In the genomic region with DNA sequence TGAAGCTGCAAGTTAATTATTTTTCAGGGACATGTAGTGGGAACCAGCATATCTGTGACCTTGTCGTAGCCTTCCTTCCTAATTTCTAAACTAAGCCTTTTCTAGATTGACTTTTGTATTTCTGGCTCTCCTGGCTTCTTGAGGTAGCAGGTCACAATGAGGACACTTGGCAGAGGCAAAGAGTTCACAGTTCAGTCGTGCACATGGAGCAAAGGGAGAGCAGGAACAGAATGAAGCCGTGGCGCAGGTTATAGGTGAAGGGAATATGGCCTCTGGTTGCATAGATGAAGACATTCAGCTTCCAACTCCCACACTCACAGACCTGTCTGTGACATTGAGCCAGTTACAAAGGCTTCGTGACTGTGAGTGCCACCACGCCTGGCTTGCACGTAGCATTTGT, we compare ENCODE assay signal across 19 mouse cellular contexts. TPM values are rescaled to one million over a fixed set of nuclear protein-coding genes. Genes with fewer than 3 reads are reported as not detected.
DNase-seq lines count a peak whose midpoint lies in the region; ATAC-seq and TF ChIP-seq lines count a peak whose summit lies in the region.
"Had no signal": no experiment of that assay in that cellular context is flagged by ENCODE, and none has a peak within 500 bp of the region (broad histone marks: within the 10 kb centered on the region; RNA-seq: fewer than 3 reads in every experiment).

No protein-coding gene starts in this region.

- intact Hi-C loops in heart, postnatal 25 days (cut with DNase I), result no loop called here
- intact Hi-C loops in left cerebral cortex, postnatal 10 days (cut with DNase I), result no loop called here

- H3K27ac ChIP-seq in kidney, embryonic 14.5 days (ENCODE audit: low read depth, low read length), result no peak overlapping the region
- no peak overlapping the region for H3K27ac ChIP-seq in liver, adult 2 months (replicated peaks; ENCODE audit: insufficient read depth, low read depth, low read length)
- no peak overlapping the region for H3K27ac ChIP-seq in liver, embryonic 11.5 days (ENCODE audit: low read depth, low read length)
- no peak overlapping the region for H3K27ac ChIP-seq in midbrain, embryonic 13.5 days
- H3K27ac ChIP-seq: embryonic facial prominence, embryonic 12.5 days; forebrain, embryonic 15.5 days; hindbrain, embryonic 15.5 days had no signal

- H3K36me3 ChIP-seq in kidney, embryonic 14.5 days (ENCODE audit: control insufficient read depth, insufficient read depth, low read length), result no peaks in the 10 kb centered on the region
- H3K36me3 ChIP-seq in liver, adult 2 months (ENCODE audit: control insufficient read depth, insufficient read depth, low read length), result no peaks in the 10 kb centered on the region
- no peaks in the 10 kb centered on the region for H3K36me3 ChIP-seq in liver, embryonic 11.5 days (ENCODE audit: control insufficient read depth, insufficient read depth, low read length)
- H3K36me3 ChIP-seq in midbrain, embryonic 13.5 days, result no peaks in the 10 kb centered on the region
- H3K36me3 ChIP-seq: embryonic facial prominence, embryonic 12.5 days; forebrain, embryonic 15.5 days; hindbrain, embryonic 15.5 days had no signal

- 75% methylated on average over 7 of the region's 7 CpGs for WGBS in kidney, embryonic 14.5 days
- WGBS in liver, adult 2 months, result 53% methylated on average over 7 of the region's 7 CpGs
- WGBS in liver, embryonic 11.5 days, result 74% methylated on average over 7 of the region's 7 CpGs
- 89% methylated on average over 7 of the region's 7 CpGs for WGBS in midbrain, embryonic 13.5 days

- H3K79me2 ChIP-seq in liver, adult 2 months (ENCODE audit: control insufficient read depth, insufficient read depth, low read length), result no peaks in the 10 kb centered on the region

- no peak overlapping the region for H3K4me2 ChIP-seq in kidney, embryonic 14.5 days (replicated peaks; ENCODE audit: low read depth, low read length)
- H3K4me2 ChIP-seq in liver, embryonic 11.5 days, result no peak overlapping the region
- H3K4me2 ChIP-seq in midbrain, embryonic 13.5 days (replicated peaks), result no peak overlapping the region
- H3K4me2 ChIP-seq: embryonic facial prominence, embryonic 12.5 days; forebrain, embryonic 15.5 days; hindbrain, embryonic 15.5 days had no signal

- no peak for TF ChIP-seq POLR2A in liver, adult 2 months (IDR thresholded peaks at IDR 0.05; ENCODE audit: extremely low read depth, insufficient read depth, low read length)

- H3K4me1 ChIP-seq in kidney, embryonic 14.5 days (ENCODE audit: control insufficient read depth, insufficient read depth, low read length), result peaks cover 3% of the 10 kb centered on the region; the same call in 1 of the 2 replicates
- H3K4me1 ChIP-seq in liver, adult 2 months (ENCODE audit: control insufficient read depth, insufficient read depth, low read length), result peaks cover 7% of the 10 kb centered on the region; the same call in 1 of the 2 replicates
- no peaks in the 10 kb centered on the region for H3K4me1 ChIP-seq in liver, embryonic 11.5 days (replicated peaks; ENCODE audit: control insufficient read depth, insufficient read depth, low read length)
- H3K4me1 ChIP-seq in midbrain, embryonic 13.5 days (replicated peaks), result no peaks in the 10 kb centered on the region
- H3K4me1 ChIP-seq: embryonic facial prominence, embryonic 12.5 days; forebrain, embryonic 15.5 days; hindbrain, embryonic 15.5 days had no signal

- H3K9ac ChIP-seq in kidney, embryonic 14.5 days (ENCODE audit: low read depth, low read length), result no peak overlapping the region
- H3K9ac ChIP-seq in liver, adult 2 months (ENCODE audit: low read depth, low read length), result no peak overlapping the region
- H3K9ac ChIP-seq in liver, embryonic 11.5 days (ENCODE audit: low read depth, low read length), result no peak overlapping the region
- H3K9ac ChIP-seq in midbrain, embryonic 13.5 days (replicated peaks), result no peak overlapping the region
- H3K9ac ChIP-seq: embryonic facial prominence, embryonic 12.5 days; forebrain, embryonic 15.5 days; hindbrain, embryonic 15.5 days had no signal

- no peak overlapping the region for H3K4me3 ChIP-seq in kidney, embryonic 14.5 days (ENCODE audit: low read length)
- no peak overlapping the region for H3K4me3 ChIP-seq in liver, adult 2 months (ENCODE audit: insufficient read depth, low read depth, low read length)
- H3K4me3 ChIP-seq in liver, embryonic 11.5 days (ENCODE audit: low read depth, low read length), result no peak overlapping the region
- no peak overlapping the region for H3K4me3 ChIP-seq in midbrain, embryonic 13.5 days (replicated peaks)
- H3K4me3 ChIP-seq: embryonic facial prominence, embryonic 12.5 days; forebrain, embryonic 15.5 days; hindbrain, embryonic 15.5 days had no signal

- no peak for ATAC-seq in kidney, embryonic 14.5 days (ENCODE audit: low FRiP score, low TSS enrichment)
- no peak for ATAC-seq in liver, embryonic 11.5 days (replicated peaks; ENCODE audit: low FRiP score)
- ATAC-seq in midbrain, embryonic 13.5 days, result no peak
- ATAC-seq: forebrain, embryonic 15.5 days had no signal

- peak; percentile 89 for DNase-seq in heart, adult 11 months
- no peak for DNase-seq in heart, postnatal 25 days (ENCODE audit: low spot score)
- DNase-seq in kidney, adult 11 months, result peak; percentile 74
- peak; percentile 69 for DNase-seq in liver, adult 2 months (ENCODE audit: extremely low read depth, low read depth, low spot score)
- no peak for DNase-seq in liver, embryonic 11.5 days (ENCODE audit: low spot score)
- no peak for DNase-seq in left cerebral cortex, postnatal 10 days (ENCODE audit: extremely low spot score in 1 of 2, low spot score in 2 of 2)
- DNase-seq: adrenal gland, postnatal 10 days; cerebellum, adult 11-12 months; cerebellum, adult 9-10 months; cerebellum, postnatal 25 days; gastrocnemius, postnatal 36 days; heart, postnatal 10 days had no signal

- H3K27me3 ChIP-seq in kidney, embryonic 14.5 days (ENCODE audit: control insufficient read depth, insufficient read depth, low read length), result no peaks in the 10 kb centered on the region
- H3K27me3 ChIP-seq in liver, adult 2 months (ENCODE audit: control insufficient read depth, insufficient read depth, low read length), result no peaks in the 10 kb centered on the region
- no peaks in the 10 kb centered on the region for H3K27me3 ChIP-seq in liver, embryonic 11.5 days (replicated peaks; ENCODE audit: control insufficient read depth, insufficient read depth, low read length)
- no peaks in the 10 kb centered on the region for H3K27me3 ChIP-seq in midbrain, embryonic 13.5 days
- H3K27me3 ChIP-seq: embryonic facial prominence, embryonic 12.5 days; forebrain, embryonic 15.5 days; hindbrain, embryonic 15.5 days had no signal

- no peaks in the 10 kb centered on the region for H3K9me3 ChIP-seq in kidney, embryonic 14.5 days (ENCODE audit: control insufficient read depth, low read length)
- H3K9me3 ChIP-seq in liver, embryonic 11.5 days (ENCODE audit: control insufficient read depth, low read length), result no peaks in the 10 kb centered on the region
- no peaks in the 10 kb centered on the region for H3K9me3 ChIP-seq in midbrain, embryonic 13.5 days
- H3K9me3 ChIP-seq: embryonic facial prominence, embryonic 12.5 days; forebrain, embryonic 15.5 days; hindbrain, embryonic 15.5 days had no signal

- no peak for TF ChIP-seq CTCF in liver, adult 2 months (IDR thresholded peaks at IDR 0.05; ENCODE audit: low read depth, low read length)

RNA-seq across cellular contexts. Expression of a gene that starts 36.9 kb away (rescaled TPM):
- under 1 TPM in 1 of 2 experiments, not detected in 1; 0.25 TPM for total RNA-seq in heart, postnatal 25 days (2021)
- polyA plus RNA-seq in kidney, embryonic 14.5 days (2014; fragmentation: Nextera tagmentation; extraction: Ambion mirVana), result 0.69 and 0.80 TPM in 2 replicates
- 0.09 and 0.20 TPM in 2 replicates for total RNA-seq in liver, adult 2 months (2014; rRNA removed)
- 0.02 TPM in 1 of 2 replicates, not detected in the other for polyA plus RNA-seq in liver, adult 2 months (2012; rRNA removed)
- polyA plus RNA-seq in liver, embryonic 11.5 days (2014; fragmentation: Nextera tagmentation; extraction: Ambion mirVana), result 0.14 and 0.19 TPM in 2 replicates
- 1 to 10 TPM; 1.0 to 1.2 TPM for total RNA-seq in left cerebral cortex, postnatal 10 days (2021)
- polyA plus RNA-seq in midbrain, embryonic 13.5 days (2015; fragmentation: Nextera tagmentation; extraction: Ambion mirVana), result 0.96 and 1.0 TPM in 2 replicates
- total RNA-seq: gastrocnemius, postnatal 36 days; MEL had no signal
- polyA plus RNA-seq: C2C12 had no signal

RNA-seq across cellular contexts. Expression of a gene that starts 44.9 kb away (rescaled TPM):
- total RNA-seq in heart, postnatal 25 days (2021), result 1 to 10 TPM; 7.9 to 8.1 TPM
- 14.9 and 25.7 TPM in 2 replicates for polyA plus RNA-seq in kidney, embryonic 14.5 days (2014; fragmentation: Nextera tagmentation; extraction: Ambion mirVana)
- 3.8 and 4.6 TPM in 2 replicates for total RNA-seq in liver, adult 2 months (2014; rRNA removed)
- polyA plus RNA-seq in liver, adult 2 months (2012; rRNA removed), result 1.9 and 2.6 TPM in 2 replicates
- 4.9 and 7.7 TPM in 2 replicates for polyA plus RNA-seq in liver, embryonic 11.5 days (2014; fragmentation: Nextera tagmentation; extraction: Ambion mirVana)
- total RNA-seq in left cerebral cortex, postnatal 10 days (2021), result 10 to 100 TPM; 50.4 to 51.9 TPM
- polyA plus RNA-seq in midbrain, embryonic 13.5 days (2015; fragmentation: Nextera tagmentation; extraction: Ambion mirVana), result 21.1 and 23.2 TPM in 2 replicates
- total RNA-seq: MEL had no signal

Comparison
In these comparisons a context has a peak if more than half of its experiments do, and no peak if none do; other contexts are left out.
1. DNase-seq: peak in heart, adult 11 months (single experiment), kidney, adult 11 months (single experiment) and liver, adult 2 months (single experiment); none in heart, postnatal 25 days (single experiment), liver, embryonic 11.5 days (single experiment) and left cerebral cortex, postnatal 10 days (0 of 2).